Mouse (Mus musculus) right cerebral cortex, postnatal 4 days (tissue): ENCODE measurements around the gene Vstm4.

Experiments
- DNase-seq: peaks from one replicate; pipeline ENCODE4 v3.0.0-alpha.2; 2022

Vstm4 gene

DNA sequence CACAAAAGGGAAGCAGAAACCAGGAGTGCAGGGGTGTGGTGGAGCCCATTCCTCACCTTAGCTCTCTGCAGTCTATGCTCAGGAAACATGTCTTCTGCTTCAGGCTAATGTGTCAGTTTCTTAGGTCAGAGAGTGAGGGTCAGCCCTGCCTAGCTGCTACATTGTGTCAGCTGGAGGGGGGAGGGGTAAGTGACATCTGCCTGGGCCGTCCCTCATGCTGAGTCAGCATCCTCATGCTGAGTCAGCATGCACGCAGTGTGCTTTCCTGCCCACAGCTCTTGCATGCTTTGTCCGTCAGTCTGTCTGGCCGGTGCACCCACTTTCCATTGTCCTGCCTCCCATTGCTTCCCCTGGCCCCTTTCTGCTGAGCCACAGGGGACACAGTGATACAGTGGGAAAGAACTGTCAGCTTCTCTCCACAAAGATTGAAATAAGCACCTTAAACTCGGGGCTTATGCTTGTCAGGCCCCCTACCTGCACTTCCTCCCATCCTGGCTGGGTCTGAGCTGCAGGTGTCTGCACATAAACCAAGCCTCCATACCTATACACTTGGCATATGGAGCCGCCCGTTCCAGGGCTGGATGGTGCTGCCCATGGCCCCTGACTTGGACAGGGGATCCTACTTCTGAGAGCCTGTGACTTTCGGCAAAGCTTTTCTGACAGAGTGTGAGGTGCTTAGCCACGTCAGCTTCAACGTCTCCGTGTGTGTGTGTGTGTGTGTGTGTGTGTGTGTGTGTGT is 3.4 kb downstream of the Vstm4 start:
- no peak for DNase-seq

DNA sequence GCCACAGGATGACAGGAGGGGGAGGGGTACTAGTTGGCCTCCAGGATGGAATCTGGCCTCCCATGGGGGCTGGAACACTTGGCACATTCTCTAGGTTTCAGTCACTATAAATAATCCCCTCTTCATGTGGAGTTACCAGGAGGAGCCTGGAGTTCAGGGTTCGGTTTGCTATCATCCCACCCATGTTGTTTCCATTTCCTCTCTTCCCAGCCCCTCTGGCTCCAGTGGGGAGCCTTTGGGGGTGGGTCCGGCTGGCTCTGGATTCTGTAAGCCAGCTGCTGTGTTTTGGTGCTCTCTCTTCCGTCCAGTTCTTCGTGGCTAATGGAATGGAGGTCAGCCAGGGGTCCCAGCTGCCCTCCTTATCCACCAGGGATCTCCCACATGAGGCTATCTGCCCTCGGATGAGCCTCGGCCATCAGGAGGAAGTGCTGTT is 4.6 kb downstream of the Vstm4 start:
- no peak for DNase-seq

DNA sequence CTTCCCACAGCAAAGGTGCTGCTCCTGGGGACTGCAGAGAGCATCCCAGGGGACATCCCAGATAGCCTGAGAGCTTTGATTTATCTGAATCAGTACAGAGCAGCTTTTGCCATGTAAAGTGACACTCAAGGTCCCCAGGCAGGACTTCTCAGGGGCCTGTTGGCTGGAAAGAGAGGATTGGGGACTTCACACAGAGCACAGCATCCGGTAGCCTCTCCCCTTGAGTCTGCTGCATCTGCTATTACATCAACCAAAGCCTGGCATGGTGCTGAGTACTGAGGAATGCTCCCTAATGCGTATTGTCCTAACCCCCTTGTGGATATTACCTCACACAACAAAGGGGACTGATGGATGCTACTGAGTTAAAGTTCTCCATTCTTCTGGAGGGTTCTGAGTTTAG is 5.1 kb downstream of the Vstm4 start:
- no peak for DNase-seq

DNA sequence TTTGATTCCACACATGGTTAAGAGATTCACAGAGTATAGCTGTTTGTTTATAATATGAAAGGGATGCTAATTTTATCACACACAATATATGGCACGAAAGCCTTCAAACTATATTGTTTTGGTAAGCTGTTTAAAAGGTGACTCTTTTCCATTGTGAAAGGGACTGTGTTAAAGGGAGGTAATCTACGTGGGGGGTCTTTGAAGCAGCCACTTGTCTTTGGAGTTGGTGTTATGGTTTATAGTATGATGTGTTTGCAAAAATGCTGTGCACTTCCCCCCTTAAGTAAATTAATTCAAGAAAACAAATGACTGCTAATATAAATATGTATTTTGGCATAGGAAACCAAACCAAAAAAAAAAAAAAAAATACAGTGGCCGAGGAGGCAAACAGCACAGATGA is 8.8 kb downstream of the Vstm4 start:
- DNase-seq = no peak

DNA sequence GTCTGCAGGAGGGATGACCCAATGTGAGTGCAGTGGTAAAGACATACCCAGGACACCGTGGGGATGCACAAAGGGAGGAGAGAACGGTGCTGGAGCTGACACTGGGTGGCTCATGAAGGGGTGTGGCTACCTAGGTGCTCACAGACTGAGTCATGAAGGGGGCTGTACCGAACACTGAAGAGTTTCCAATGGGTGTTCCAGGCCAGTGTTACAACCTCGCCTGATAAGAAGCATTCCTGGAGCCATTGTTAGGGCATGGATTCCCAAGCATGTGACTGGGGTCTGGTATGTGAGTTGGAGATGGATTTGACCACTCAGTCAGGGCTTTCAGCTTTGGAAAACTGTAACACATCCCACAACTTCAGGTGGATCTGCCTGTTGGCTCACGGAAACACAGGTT is 15.4 kb downstream of the Vstm4 start:
- DNase-seq = no peak

DNA sequence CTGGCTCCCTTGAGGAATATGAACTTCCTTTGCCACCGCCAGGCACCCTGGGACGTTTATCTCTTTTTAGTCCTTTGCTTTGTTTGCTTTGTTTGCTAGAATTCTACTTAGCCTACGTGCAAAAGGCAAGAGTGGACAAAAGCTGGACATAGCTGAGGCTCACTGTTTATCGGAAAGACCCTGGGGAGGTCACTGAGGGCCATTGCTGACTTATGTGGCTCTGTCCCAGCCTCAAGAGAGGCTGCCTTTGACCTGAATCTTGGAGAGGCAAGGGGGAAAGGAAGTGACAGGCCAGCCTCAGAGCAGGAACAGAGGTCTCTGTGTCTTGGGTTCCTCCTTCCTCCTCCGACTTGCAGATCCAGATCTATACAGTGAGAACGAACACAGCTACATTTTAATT is 21.0 kb downstream of the Vstm4 start:
- no peak for DNase-seq

DNA sequence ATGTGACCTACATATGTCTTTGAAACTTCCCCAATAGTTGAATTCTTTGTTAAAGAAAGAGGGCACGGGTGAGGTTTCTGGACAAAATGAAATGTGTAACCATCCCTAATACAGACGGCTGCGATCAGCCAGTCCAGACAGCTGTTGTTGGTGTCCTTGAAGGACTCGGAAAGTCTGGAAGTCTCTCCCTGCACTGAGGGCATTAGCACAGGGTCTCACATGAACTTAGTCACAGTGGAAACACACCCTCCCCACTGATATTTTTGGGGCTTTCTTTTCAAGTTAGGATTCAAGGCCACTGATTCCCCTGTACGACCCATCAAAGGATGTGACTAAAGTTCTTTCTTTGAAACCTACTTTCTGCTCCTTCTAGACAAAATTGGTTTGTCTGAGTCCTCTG is 23.8 kb downstream of the Vstm4 start:
- DNase-seq = no peak

DNA sequence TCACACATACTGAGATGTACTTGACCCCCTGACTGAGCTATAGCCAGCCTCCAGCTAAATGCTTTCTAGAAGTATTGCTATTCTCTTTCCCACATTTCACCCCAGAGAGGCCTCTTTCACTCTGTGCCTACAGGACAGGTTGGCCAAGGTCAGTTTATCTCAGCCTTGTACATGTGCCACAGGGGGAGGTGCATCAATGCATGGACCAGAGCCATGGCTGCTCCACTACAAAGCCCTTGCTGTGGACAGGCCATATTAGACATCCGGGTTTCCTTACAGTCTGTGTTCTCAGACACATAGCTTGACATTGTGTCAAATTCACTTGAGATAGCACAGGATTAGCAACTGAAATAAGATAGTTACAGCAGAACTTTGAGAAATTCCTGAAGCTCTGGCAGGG is 25.1 kb downstream of the Vstm4 start:
- DNase-seq = no peak

DNA sequence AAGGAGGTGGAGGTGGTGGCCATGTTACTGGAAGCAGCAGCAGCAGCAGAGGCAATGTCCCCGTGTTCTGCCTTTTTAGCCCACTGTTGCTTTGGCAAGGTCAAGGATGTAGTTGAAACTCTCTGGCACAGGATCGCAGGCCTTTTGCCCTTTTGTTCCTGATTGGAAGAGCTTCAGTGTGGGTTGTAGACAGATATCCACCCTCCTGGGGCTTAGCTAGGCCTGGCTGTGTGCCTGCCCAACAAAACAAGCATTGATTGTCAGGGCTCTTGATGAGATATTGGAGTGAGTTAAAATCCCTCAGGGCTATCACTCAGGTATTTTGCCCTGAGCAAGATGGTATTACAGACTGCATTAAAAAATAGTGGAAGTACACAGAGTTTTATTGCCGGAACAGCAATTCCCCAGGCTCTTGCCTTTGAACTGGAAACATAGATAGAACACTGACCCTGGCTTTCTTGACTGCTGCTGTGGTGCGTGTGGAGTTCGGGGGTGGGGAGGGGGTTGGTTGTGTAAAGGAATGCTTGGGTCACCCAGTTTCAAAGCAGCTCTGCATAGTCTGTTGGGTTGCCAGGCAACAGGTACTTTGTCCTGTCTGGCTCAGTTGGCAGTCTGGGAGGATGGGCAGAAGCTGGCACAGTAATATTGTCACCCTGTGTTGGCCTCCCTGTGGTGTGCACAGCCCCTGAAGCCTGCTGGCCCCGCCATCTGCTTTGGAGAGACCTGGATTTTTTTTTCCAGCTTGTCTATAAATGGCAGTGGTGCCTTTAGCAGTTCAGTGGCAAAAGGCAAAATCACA is 32.5 kb downstream of the Vstm4 start:
- DNase-seq = no peak

DNA sequence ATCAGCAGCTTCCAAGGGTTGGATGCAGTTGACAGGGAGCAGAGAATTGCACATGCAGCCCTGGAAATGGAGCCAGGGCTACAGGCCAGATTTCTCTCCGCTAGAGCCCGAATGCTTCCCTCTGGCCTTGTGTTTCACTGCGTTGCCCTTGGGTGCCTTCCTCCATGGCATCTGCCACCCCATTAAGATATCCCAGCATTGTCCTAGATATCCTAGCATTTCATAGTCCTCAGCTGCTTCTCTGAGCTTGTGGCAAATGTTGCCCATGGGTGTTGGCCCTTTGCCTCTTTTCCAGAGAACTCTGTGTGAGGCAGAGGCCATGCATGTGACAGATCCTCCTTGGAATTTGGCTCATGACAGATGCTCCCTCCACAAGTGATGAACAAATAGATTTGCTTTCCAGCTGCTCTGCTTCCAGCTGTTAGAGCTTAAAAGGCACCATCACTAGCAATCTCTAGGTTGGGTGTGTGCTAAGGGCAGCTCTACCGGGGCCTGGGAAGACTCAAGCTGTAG is 37.8 kb downstream of the Vstm4 start:
- no peak for DNase-seq

DNA sequence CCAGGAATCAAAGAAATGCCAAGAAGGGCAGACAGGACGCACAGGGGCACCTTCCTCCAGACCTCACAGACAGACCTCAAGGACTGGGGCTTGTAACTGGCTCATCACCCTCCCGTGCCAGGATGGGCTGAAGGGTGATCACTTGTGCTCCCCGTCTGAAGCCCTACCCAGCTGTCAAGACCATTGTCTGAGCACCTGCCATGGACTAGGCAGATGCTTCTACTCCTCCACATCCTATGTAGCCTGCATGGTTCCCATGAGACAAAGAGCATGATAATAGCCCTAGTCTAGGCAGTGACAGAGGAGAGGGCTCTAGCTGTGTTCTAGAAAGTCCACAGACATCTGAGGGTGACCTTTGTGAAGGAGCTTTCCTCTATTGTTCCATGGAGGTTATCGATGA is 38.3 kb downstream of the Vstm4 start:
- DNase-seq = no peak

DNA sequence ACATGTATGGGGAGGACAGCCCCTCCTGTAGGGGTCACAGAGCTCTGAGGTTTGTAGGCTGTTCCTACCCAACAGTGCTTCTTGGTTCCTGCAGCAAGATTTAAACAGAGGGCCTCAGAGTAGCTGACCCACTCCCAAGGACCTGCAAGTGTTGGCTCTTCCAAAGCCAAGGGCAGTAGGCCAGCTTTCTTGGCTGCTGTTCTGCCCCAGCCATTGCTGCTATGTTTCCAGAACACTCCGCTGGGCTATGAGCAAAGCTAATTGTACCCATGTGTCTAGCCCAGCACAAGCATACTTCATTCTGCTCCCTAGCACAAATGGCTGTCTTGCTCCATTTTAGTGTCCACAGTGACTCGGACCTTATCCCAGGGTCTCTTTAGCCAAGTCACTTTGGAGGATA is 40.3 kb downstream of the Vstm4 start:
- peak; percentile 46 for DNase-seq

DNA sequence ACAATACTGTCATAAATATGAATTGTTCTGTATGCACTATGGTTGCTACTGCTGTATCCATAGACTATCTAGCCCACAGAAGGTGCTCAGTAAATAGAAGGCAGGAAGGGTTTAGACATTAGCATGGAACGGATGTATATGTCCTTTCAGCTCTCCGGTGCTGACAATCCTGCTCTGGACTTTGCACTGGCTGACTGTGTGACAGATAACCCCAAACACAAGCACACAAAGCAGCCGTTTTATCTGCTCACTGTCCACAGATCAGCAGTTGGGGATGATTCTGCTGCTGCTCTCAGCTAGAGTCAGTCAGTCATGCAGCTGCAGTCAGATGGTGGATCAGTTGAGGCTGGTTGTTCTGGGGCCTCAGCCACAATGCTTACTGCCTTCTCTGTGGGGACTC is 46.6 kb downstream of the Vstm4 start:
- no peak for DNase-seq

DNA sequence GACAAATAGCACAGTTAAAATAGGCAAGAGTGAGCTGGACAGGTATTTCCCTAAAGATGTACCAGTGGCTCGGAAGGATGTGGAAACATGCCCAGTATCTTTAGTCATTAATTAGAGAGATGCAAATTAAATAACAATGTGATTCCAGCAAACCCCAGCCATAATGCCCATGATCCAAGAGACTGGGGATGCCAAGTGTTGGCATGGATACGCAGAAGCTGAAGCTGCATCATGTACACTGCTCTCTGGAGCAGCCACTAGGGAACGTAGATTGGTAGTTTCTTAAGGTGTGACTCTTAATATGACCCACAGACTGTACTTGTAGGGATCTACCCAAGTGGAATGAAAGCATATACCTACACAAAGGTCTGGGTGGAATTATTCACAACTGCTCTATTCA is 50.0 kb downstream of the Vstm4 start:
- DNase-seq = no peak

DNA sequence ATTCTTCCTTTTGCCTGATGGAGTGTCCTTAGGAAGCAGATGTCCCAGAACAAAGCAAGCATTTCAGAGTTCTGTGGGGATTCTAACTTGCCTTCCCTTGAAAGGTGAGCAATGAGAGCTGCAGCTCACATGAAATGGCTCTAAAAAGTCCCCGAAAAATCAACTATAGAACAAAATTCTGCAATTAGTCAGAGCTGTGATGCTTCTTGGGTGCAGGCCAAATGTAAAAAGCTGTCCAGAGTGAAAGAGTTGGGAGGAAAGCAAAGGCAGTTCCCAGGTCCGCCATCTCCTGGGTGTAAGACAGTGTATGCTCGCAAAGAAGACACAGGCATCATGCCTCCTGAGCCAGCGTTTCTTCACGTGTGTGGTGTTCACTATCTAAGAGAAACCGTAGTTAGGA is 52.6 kb downstream of the Vstm4 start:
- no peak for DNase-seq

DNA sequence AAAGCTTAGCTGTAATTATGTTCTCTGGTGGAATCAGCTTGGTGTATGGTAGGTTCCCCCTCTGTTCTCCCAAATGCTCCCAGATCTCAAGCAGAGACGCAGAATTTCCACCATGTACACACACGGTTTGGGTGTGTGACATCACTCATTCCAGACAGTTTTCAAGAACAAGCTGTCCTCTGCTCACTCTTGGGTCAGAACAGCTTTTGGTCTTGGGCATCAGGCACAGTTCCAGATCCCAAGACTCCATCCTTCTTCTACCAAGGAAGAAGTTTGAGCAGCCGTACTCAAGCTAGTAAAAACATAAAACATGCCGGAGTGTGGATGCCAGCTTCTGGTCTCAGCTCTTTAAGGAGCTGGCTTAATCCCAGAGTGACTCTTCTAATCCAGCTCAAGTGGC is 54.6 kb downstream of the Vstm4 start:
- no peak for DNase-seq

DNA sequence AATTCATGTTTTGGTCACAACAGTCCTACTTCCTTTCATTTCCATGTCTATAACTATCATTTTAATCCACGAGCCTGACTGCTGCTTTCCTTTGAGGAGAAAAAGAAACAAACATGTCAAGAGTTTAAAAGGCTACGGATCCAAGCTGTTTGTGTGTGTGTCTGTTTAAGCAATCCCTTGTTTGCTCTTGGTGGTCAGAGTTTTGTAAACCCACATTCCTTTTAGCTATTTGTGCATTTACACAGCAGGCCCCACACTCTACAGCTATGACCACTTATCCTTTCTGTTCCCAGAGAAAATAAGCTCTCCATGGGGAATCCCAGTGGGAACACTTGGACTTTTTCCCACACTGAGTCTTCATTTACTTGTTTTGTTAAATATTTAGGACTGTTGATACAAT is 58.8 kb downstream of the Vstm4 start:
- DNase-seq = no peak

DNA sequence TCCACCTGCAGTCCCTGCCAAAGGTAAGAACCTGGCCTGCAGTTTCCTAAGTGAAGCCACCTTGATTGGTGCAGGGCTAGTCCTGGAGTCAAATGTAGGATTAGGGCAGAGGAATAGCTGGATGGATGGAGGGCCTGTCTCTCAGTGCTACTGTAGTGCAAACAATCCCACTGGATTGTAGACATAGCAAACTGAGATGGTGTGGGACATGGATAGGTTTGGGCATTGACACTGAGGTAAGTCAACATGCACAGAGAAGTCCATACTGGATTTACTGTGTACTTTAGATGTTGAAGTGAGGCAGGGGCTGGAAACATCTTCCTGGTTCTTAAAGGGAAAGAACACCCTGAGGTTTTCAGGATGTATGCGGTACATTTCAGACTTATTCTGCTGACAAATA is 61.4 kb downstream of the Vstm4 start:
- no peak for DNase-seq

DNA sequence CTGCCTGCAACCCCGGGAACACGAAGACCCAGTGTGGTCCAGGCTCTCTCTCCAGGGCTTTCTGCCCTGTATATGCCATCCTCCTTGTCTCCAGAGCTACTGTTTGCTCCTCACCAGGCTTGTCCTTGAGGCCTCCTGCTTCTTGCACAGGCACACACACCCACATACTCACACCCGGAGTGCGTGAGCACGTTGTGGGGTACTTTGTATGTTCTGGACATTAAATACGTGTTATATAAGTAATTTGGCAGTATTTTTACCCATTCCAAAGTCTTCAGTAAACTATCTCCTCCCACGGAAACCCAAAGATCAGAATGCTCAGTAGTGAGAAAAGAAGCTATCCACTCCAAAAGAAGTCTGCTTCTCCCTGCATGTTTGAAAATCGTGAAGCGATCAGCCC is 67.3 kb downstream of the Vstm4 start:
- DNase-seq = no peak

DNA sequence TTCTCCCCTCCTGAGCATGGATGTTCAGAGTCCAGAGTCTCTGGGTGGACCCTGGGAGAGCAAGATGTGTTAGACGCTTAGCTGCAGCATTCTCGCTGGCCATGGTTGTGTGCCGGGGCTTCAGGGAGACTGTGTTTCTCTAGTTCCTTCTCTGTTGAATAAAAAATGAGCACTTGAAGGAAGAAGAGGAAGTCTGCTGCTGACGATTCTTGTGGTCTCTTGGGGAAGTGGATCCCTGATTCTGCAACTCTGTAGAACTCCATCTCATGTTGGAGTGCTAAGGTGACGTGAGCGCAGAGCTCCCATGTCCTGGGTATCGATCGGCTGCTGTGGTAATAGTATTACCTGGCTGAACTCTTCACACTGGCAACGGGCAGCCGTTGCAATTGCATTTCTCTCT is 75.2 kb downstream of the Vstm4 start:
- DNase-seq = no peak

DNA sequence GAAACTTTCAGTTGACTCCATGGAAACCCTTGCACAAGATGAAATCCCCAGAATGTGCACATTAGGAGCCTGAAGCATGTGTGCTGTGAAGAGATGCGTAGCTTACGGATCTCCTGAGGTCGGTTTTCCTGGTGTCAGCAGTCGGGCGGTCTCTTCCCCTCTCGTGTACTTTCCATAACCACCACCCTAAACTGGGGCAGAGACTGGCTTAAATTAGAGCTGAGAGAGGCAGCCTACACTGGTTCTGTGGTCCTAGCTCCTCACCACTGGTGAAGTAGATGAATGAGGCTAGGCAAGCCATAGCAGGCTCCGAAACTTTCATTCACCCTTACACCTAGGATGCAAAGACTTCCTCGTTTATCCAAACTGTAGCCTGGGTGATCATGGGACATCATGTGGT is 75.7 kb downstream of the Vstm4 start:
- DNase-seq = no peak

DNA sequence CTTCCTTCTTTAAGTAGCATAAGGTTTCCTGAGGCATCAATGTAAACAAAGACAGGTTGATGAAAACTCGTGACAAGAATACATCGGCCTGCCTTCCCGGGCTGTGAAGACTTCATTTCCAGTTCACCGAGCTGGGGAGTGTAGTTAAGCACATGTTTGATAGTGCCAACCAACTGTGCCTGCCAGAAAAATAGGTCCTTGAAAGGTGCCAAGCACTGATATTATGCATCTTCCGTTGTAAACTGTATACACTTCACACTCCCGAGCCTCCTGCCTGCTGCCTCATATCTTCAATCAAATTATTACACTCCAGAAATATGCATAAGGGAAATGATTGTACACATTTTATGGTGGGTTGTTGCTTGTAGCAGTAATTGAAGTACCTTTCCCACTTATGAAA is 77.5 kb downstream of the Vstm4 start:
- no peak for DNase-seq

DNA sequence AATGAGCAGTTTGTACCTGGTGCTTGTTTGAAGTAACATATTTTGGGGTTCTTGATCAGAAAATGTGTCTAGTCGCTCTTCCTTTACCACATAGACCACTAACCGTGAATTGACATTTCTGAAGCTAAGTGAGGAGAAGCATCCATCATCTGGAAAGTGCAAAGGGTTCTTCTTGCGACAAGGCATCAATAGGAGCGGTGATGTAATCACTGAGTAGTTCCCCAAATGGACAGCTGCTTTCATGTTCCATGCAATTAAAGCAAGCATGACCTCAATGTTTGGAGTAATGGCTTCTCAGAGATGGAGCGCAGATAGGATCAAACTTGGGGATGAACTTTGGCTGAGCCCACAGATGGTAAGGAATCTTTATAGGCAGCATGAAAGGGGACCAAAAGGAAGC is 82.7 kb downstream of the Vstm4 start:
- DNase-seq = no peak

DNA sequence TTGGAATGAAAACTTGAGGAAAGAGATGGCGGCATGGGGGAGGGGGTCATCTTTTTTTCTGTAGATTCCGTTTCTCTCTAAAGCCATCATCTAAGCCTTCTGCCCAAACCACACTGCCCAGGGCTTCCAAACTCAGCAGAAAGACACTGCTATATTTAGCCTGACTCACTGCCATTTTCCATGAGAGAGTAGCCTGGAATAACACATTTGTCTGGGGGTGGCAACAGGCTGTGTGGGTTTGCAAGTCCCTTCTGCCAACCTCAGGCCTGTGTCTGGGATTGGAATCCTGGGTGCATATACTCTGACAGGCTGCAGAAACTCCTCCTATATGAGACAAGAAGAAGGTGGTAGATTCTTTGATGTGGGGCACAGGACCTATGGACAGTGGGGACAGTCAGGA is 91.0 kb downstream of the Vstm4 start:
- DNase-seq = no peak
